Mouse (Mus musculus): ENCODE measurements around the gene Gda.

DNA sequence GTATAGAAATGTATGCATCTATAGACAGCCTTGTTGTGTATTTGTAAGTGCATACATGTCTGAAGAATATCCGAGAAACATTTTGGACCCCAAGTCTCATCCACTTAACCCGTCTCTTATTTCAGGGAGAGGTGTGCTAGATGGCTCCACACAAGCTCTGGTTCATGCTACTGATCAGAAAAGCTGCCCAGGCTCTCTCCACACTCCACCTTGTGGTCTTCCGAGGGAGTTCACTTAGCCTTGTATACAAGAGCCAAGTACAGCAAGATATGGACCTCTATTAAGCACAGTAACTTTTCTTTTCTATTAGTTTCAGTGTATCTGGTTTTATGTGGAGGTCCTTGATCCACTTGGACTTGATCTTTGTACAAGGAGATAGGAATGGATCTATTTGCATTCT, 36.9 kb upstream of the Gda start:
- TF ChIP-seq CTCF (IDR thresholded peaks at IDR 0.05; ENCODE audit: extremely low read depth, insufficient read depth, low read length) = peak; percentile 59
- TF ChIP-seq POLR2A (IDR thresholded peaks at IDR 0.05; ENCODE audit: extremely low read depth, insufficient read depth, low read length) = no peak

All from cortical plate, adult 2 months (tissue).